Mouse (Mus musculus) monocyte, adult 2 months (primary cell): ENCODE measurements around the gene Itih3.

ENCODE experiments used
- DNase-seq, 2 experiments: peaks; one replicate each; pipeline ENCODE4 v3.0.0; 2022; ENCODE audit warnings: low spot score in 2 of 2, low read depth in 1 of 2

Itih3 gene

DNA sequence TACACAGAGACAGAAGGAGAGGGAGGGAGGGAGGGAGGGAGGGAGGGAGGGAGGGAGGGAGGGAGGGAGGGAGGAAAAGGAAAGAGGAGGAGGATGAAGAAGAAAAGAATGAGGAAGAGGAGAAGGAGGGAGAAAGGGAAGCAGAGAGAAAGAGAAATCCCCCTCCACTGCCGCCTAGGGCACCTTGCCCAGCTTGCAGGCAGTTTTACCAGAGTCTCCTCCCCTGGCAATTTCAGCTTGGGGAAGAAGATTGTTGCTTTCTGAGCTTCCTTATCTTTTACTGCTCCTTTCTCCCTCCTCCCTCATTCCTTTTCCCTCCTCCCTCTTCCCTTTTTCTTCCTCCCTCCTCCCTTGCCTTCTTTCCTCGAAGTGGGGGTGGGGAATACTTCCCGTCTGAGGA, 20.5 kb downstream of the Itih3 start:
- DNase-seq: no peak

GRCm38 (mm10) chr14:30902628-30903027, 20.9 kb downstream of the Itih3 start:
- no peak for DNase-seq

DNA sequence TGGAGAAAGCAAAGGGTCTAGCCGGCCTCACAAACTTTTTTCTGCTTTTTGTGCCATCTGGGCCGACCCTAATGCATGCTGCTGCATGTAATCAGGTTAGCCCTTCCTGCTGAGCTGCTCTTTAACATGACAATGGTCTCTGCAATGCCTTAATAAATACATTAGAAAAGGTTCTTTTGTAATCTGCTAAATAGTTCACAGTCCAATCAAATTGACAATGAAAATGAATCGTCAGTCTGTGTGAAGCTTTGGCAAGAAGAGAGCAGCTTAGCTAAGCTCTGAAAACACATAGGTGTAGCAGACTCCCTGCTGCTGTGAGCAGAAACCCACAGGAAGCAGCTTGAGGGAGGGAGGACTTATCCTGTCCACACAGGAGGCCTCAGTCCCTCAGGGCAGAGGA, 23.6 kb downstream of the Itih3 start:
- DNase-seq: no peak

- DNase-seq: no peak
Measured at GRCm38 (mm10) chr14:30888271-30888732, 35.3 kb downstream of the Itih3 start.

DNA sequence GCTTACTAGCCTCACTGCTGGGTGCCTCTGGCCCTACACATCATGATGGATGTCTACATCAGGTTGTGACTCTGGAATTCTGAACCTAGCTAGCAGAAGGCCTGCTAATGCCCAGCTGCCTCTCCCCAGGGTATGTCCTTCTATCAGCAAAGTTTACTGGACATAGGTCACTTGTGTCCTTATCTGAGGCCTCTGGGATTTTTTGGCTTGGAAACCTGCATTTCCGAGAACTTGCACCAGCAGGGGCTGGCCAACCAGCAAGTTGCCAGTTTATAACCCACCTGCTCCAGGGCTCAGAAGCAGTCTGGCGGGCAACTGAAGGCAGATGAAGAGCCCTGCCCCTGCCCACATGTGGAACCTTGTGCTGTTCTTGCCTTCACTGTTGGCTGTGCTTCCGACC, 37.4 kb downstream of the Itih3 start, which contains the start of gene Itih4:
Gene Itih4 (plus strand): TSS at position 273 of the 400 bp plus-strand sequence.
- no peak for DNase-seq

- no peak for DNase-seq
Measured at GRCm38 (mm10) chr14:30885298-30885697, 38.3 kb downstream of the Itih3 start.

DNA sequence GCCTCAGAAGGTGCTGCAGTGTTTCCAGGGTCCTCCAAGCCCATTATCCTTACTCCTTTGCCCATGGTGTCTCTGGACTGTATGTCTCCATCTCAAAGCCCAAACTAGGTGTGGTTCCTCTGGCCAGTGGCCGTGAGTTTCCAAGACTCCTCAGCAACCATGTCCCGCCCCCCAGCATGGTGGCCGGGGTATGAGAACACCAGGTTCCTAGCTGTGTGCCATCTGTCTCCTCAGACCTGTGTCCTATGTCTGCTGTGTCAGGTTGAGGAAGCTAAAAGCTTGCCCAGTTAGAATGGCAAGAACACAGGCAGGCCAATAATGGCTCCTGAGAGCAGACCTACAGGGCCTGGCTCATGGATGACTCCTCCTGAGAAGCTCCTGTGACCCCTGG, 41.8 kb downstream of the Itih3 start:
- DNase-seq: no peak

GRCm38 (mm10) chr14:30880811-30881717, 42.5 kb downstream of the Itih3 start:
- DNase-seq: peak in 1 of 2 experiments; percentile 16

- no peak for DNase-seq
Measured at GRCm38 (mm10) chr14:30880251-30880650, 43.3 kb downstream of the Itih3 start.

- DNase-seq: no peak
Measured at GRCm38 (mm10) chr14:30879794-30880193, 43.8 kb downstream of the Itih3 start.

DNA sequence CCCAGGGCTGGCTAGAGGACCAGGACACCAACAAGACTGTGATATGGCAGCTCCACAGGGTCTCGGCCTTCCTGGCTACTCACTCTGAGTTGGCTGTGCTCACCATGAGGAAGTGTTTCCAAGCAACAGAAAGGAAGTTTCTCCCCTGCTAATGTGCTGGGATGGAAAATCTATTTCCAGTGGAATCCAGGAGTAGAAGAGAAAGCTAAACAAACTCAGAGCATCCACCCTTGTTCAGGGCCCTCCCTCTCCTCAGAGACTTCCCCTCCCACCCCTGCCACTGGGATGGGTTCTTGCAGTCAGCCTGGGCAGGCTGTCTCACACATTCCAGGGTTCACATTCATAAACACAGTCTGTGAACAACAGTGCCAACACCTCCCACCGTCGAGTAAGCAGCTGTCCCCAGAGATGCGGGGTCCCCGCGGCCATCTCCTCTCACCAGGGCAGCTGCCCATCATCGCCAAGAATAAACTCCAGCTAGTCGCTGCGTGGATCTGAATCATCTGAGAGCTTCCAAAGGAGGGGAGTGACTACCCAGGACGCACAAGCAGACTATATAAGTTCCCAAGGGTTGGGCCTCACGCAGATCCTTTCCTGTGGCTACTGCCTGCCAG, 44.5 kb downstream of the Itih3 start, which contains the start of gene Mustn1:
Gene Mustn1 (plus strand): TSS at position 243 of the 614 bp plus-strand sequence.
- DNase-seq: no peak

DNA sequence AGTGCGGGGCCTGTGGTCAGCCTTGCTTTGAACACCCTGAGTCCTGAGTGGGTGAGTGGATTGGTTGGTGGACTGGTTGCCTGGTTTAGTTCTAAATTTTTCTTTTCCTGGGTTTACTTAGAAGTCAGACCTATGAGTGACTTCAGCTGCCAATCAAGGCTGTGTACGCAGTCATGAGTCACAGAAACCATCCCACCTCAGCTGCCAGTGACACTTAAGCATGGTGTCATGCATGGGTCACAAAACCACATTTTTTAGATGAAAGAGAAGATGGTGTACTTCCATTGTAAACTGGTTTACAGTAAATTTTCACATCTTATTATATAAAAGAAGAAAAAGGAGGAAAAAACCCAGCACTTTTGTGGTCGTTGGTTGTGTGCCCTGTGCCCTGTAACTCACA, 45.7 kb downstream of the Itih3 start:
- DNase-seq: no peak

DNA sequence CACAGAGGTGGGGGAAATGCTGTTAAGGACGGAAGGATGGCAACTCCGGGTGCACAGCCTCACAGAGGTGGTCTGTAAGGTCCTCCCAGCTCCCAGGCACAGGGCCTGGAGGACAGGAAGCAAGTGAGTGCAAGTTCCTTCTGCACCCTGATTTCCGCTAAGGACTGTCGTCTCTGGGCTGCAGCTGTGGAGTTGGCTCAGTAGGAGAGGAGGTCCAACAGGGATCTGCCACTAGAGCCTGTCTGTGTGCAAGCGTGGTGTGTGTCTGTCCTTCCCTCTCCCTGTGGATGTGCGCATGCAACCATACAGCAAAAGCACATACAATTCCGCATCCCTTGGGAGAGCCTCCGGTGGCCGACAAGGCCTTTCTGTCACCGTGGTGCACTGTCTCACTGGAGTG, 47.1 kb downstream of the Itih3 start:
- no peak for DNase-seq

- DNase-seq: no peak
Measured at GRCm38 (mm10) chr14:30875955-30876354, 47.6 kb downstream of the Itih3 start.

DNA sequence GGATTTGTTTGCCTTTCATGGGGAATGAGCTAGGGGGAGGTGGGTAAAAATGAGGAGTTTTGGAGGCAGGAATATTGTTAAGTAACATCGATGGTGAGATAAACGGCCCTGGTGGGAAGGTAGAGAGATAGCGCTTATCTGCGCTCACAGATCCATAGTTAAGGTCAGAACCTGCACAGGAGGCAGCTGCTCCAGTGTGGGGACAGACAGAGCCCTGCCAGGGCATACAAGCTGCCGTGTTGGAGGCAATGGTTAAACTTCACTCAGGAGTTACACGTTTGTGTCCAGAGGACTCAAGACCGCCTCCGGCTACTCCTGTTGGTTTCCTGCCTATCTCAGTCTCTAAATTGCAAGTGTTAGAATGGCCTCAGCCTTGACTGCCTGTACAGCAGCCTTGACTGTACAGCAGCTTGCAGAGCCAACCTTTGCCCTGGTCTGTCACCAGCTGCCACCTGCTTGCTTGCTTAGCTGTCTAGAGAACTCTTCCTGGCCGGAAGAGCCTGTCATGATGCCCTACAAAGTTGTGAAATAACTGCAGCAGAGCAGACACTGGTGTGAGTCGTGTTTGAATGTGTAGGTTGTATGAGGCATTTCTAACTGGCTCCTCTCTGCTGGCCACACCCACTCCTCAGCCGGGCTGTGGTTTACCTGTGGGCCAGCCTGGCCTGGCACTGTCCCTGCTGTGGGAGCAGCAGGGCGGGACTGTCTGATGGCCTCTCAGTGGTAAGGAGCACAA, 48.3 kb downstream of the Itih3 start:
- DNase-seq: no peak

DNA sequence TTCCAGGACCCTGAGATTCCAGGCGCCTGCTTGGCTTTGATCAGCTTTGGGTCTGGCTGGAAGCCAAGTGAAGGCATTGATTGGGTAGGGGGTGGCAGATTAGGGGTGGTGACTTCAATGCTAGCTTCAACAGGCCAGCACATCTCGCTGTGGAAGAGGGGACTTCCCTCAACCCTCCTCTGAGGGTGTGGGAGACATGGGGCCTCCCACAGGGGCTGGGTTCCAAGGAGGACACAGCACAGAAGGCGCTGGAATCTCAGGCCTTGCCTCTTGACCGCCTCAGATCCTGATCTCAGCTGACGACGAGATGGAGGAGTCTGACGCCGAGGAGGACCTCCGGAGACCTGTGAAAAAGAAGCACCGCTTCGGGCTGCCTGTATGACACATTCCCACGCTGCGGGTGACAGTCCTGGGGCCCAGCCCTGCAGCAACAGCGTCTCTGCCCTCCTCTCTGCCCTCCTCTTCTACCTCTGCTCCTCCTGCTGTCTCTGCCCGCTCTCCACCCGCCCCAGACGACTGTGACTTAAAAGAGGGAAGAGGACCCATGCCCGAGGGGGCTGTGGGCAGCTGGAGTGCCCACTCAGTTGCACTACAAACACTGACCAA, 49.4 kb downstream of the Itih3 start:
- no peak for DNase-seq

GRCm38 (mm10) chr14:30870206-30871147, 53.1 kb downstream of the Itih3 start:
- DNase-seq: no peak

DNA sequence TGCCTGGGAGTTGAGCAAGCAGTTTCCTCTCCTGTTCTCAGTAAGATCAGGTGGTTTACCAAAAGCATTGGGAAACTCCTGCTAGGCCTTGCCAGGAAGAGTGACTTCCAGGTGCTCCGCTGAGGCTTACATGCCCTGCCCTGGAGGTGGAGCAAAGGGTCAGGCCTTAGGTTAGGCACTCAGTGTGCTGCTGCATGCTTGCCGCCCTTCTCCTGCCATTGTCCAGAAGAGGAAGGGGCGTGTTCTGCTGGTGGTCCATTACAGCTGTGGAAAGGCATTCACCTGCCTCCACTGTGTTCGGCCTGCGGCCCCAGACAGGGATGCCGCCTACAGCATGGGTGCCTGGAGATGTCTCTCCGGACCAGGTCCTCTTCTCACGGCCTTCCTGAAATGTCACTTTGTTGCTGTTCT, 54.2 kb downstream of the Itih3 start:
- no peak for DNase-seq

GRCm38 (mm10) chr14:30868826-30869225, 54.7 kb downstream of the Itih3 start:
- DNase-seq: no peak

DNA sequence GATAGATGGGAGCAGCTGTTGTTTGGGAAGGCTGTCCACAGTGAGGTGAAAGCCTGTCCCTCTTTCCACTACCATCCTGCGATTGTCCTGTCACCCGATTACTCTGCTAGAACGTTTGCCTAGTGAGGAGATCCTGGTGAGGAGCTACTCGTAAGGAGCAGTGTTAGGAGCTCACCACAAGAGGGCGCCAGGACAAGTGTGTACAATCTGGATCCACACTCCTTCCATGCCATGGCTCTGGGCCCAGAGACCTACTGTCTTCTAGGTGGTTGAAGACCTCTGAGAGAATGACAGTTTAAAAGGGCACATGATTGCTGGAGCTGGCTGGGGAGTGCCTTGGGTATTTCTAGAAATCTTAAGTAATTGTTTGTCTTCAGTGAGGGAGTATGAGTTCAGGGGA, 56.5 kb downstream of the Itih3 start:
- peak in 1 of 2 experiments; percentile 24 for DNase-seq
